Mouse (Mus musculus): ENCODE results near the gene Tpmt.

Gene Tpmt

GRCm38 (mm10) chr13:46979836-46980490, 64.6 kb downstream of the Tpmt start:
- no peak for DNase-seq (ENCODE audit: low read depth, low spot score)

- no peak for DNase-seq (ENCODE audit: low read depth, low spot score)
Observed at GRCm38 (mm10) chr13:46976532-46976931, 68.0 kb downstream of the Tpmt start.

- DNase-seq (ENCODE audit: low read depth, low spot score) = no peak
Observed at GRCm38 (mm10) chr13:46975930-46976329, 68.6 kb downstream of the Tpmt start.

GRCm38 (mm10) chr13:46975031-46975551, 69.4 kb downstream of the Tpmt start:
- DNase-seq (ENCODE audit: low read depth, low spot score) = no peak

All from brain, embryonic 18.5 days (tissue).